Mouse (Mus musculus): ENCODE data around the gene Eefsec. TPM values are rescaled to one million over a fixed set of nuclear protein-coding genes. Genes with fewer than 3 reads are reported as not detected.

Eefsec gene
- total RNA-seq (2021): 15.0 and 19.3 TPM in 2 replicates
- long read RNA-seq, experiment 1, transcript Eefsec-201 (7 exons, 2,679 nt): major isoform, 36 of 42 reads
- long read RNA-seq, experiment 1, partial matches to known transcripts: 0 of 42 reads
- long read RNA-seq, experiment 1, other reads (novel, unspliced or antisense): 6 of 42 reads
- long read RNA-seq, experiment 2, transcript Eefsec-201 (7 exons, 2,679 nt): major isoform, 28 of 34 reads
- long read RNA-seq, experiment 2, partial matches to known transcripts: 2 of 34 reads
- long read RNA-seq, experiment 2, other reads (novel, unspliced or antisense): 4 of 34 reads

DNA sequence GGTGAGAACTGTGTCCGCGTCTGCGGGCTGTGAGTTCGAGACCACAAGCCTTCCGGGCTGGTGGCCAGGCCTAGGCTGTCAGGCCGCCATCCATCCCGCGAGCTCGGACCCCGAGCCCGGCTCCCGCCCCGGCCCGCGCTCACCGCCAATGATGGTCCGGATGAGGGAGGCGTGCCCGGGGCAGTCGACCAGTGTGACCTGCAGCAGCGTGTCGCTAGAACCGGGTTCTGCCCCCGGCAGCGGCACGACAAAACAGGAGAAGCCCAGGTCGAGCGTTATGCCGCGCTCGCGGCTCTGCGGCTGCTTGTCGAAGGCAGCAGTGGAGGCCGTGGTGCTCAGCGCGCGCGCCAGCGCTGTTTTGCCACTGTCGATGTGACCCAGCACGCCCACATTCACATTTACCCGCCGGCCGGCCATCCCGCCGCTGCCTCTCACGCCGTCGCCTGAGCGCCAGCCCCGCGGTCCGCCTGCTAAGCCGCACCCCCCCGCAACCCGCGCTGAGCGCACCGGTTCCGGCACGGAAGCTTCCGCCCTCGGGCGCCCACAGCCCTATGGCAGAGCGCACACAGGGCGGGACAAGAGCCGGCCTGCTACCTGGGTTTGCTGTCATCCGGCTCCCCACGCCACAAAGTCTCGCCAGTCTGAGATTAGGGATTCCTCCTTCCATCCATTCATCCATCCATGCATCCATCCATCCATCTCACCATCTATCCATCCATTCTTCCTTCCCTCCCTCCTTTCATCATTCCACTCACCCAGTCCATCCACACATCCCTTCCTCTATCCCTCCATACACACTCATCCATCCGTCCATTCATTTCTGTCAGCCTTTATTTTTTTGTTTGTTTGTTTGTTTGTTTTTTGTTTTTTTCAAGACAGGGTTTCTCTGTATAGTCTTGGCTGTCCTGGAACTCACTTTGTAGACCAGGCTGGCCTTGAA, at the start of gene Eefsec:
Gene Eefsec (minus strand): TSS at position 477 of the 940 bp plus-strand sequence.
- peak; percentile 94 for DNase-seq

- no peak for DNase-seq
These were observed 47.4 kb upstream of the Eefsec start for GRCm38 (mm10) chr6:88493712-88494111.

DNA sequence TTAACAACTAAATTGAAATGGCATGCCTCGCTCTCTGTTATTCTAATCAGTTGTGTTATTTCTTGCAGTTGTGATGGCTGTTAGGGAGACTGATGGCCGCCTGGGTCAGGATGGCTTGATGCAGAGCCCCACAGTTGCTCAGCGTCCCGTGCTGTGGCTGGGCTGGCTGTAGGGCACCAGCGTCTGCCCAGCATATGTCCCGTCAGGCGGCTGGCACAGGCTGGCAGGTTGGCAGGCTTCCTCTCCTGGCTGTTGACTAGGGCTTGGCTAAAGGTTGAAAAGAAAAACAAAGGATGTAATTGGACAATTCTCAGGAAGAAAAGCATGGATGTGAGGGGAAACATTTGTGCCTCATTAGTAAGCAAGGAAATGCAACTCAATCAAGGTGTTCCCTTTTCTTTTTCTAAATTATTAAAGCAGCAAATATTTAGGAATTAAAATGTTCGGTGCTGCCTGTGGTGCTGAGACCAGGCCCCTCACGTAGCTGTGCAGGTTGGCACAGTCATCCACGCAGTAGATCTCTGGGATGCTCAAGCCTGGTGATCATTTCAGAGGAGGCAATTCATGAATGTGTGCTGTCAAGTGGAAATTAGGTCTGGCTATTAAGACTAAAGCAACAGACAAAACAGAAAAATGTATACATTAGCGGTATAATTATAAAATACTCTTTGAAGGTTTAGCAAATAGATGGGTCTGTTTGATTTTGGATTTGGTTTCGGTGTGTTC, 44.5 kb upstream of the Eefsec start:
- peak; percentile 55 for DNase-seq

DNA sequence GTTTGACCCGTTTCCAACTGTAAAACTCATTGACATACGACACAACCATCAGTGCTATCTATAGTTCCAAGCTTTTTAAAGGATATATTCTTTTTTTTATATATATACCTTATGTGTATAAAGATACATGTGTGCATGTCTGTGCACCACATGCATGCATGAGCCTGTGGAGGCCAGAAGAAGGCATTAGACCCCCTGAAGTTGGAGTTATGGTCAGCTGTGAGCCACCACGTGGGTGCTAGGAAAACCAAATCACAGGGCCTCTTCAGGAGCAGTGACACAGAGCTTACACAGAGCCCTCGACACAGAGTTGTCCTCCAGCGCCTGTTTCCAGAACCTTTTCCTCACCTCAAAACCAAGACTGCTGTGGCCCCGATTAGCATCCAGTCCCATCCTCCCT, 43.5 kb upstream of the Eefsec start:
- DNase-seq: no peak

GRCm38 (mm10) chr6:88489026-88489425, 42.7 kb upstream of the Eefsec start:
- no peak for DNase-seq

DNA sequence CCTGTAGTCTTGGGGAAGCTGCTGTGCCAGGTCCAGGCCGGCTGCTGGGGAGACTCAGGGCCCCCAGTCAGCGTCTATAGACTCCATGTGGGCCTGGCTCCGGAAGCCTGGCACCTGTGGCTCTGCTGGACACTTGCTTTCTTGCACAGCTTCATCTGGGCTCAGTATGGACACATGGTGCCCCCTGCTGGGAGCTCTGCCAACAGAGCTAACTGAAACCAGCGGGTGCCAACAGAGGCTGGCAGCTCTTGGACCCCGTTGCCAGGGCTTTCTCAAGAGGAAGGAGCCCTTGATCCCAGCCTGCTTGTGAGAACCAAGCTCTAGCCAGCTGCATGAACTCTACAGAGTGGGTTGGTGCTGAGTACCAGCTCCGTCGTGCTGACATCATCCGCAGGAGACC, 40.6 kb upstream of the Eefsec start:
- peak; percentile 76 for DNase-seq

GRCm38 (mm10) chr6:88485378-88485777, 39.0 kb upstream of the Eefsec start:
- DNase-seq: no peak

GRCm38 (mm10) chr6:88483913-88484312, 37.6 kb upstream of the Eefsec start:
- no peak for DNase-seq

GRCm38 (mm10) chr6:88483111-88483510, 36.8 kb upstream of the Eefsec start:
- DNase-seq: peak; percentile 50

DNA sequence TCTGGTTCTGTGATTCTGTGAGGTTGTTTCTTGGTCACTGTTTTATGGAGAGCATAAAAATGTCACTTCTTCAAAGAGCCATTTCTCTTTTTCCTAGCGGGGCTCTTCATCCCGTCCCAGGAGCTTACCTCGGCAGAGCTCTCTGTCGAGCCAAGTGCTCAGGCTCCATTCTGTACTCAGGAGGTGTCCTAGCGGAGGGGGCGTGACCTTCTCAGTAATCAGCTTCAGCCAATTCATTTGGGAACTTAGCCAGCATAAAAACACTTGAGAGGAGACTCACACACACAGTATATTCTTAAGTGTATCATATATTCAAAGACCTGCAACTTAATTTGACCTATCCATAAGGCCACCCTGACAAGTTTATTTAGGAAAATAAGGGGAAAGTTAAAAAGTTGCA, 34.1 kb upstream of the Eefsec start:
- DNase-seq: no peak

GRCm38 (mm10) chr6:88469878-88470277, 23.5 kb upstream of the Eefsec start:
- no peak for DNase-seq

DNA sequence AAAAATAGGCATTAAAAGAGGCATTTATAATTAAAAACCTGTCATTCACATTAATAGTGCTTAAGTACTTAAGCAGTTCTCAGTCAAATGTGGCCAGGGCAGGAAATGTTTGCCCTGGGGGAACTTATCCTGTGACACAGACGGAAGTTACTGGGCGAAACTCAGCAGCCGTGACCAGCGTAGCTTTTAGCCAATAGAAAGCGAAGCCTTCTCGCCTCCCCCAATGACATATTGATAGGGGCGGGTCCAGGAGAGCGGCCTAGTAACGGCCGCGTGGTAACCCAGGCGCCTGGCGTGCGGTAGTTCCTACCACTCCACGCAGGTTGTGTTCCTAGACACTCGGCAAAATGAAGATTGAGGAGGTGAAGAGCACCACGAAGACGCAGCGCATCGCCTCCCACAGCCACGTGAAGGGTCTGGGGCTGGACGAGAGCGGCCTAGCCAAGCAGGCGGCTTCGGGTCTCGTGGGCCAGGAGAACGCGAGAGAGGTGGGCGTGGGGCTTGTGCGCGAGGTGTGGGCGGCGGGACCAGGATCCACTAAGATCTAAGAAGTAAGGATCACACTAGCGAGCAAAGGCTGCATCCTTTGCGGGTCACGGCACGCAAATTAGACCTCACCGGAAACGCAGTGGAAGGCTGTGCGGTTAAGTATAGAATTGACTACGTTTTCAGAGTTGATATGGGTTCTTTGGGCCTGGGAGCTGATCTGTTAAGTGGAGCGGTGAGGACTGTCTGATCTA, 19.0 kb upstream of the Eefsec start, which contains the start of gene Ruvbl1:
Gene Ruvbl1 (plus strand): TSS at position 229 of the 740 bp plus-strand sequence.
- peak; percentile 95 for DNase-seq

- DNase-seq: no peak
These were observed 8.2 kb upstream of the Eefsec start for GRCm38 (mm10) chr6:88454545-88454944.

- DNase-seq: no peak
These were observed 1.1 kb upstream of the Eefsec start for GRCm38 (mm10) chr6:88447454-88447853.

DNA sequence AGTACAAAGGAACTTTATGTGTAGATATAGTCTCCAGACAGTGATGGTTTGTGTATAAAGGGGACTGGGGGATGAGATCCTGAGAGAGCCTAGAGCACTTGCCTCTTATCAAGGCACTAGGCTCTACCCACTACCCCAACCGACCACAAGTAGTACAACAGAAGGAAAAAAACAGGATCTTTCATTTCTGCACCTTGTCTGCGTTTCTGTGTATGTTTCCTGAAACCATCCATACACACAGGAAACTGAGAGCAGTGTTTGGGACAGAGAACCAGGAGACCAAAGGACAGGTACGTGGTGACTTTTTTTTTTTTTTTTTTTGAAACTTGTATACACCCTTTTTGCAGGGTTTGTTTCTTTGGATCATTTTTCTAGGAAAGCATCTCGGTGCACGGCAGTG, 678 bp downstream of the Eefsec start:
- DNase-seq: no peak

DNA sequence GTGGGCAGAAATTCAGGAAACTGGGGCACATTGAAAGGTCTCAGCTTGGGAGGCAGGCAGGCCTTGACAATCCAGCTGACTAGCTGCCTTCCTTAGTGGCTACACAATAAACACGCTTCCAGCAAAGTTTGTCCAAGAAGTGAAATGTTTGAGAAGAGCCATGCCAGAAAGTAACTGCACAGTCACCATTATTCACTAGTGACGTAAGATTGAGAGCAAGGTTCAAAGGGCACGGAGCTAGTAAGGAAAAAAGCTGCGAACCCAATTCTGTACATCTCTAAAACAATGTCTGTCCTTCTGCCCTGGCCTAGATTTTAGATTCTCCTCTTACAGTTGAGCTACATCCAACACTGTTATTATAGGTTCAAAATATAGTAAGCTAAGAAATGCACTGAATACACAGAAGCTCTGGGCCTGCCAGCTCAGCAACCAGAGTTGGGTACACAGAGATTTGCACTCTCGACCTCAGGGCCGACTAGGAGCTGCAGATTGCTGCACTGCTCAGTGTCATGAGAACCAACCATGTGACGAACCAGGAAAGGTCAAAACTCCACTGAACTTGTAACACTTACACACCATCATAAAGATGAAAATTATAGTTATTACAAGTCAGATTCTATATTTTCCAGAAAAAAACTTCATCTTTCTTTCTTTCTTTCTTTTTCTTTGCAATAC, 2.1 kb downstream of the Eefsec start:
- DNase-seq: no peak

GRCm38 (mm10) chr6:88443446-88443845, 2.9 kb downstream of the Eefsec start:
- DNase-seq: no peak

DNA sequence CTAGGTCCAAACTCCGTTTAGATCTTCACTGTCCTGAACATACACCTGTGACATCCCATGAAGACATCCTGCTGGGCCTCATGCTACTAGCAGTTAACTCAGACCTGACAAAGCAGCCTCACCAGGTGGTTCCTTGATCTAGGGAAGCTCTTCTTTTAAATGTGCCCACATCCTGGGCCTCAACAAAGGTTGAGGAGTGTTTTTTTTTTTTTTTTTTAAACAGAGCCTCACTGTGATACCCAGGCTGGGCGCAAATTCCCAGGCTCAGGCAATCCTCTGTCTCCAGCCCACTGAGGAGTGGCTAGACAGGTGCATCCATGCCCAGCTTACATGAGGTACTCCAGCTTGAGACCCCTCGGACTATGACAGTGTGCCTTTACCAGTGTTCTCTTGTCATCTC, 3.8 kb downstream of the Eefsec start:
- DNase-seq: no peak

GRCm38 (mm10) chr6:88439056-88439455, 7.3 kb downstream of the Eefsec start:
- no peak for DNase-seq

DNA sequence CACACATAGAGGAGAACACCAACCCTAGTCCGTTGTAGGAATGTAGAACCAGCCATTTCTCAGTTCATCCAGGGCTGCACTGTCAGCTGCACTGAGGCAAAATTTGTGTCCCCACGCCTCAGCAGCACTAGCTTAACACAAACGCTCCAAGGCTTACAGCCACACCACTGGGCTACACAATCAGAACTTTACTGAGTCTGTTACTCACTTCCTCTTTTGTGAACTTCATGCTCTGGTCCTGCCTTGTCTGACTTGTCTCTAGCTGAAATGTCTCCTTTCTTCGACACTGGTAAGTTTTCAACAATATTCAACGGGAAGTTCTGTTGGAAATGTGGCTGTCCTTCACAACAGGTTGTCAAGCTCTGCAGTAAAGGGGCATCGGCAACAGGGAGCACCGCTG, 10.7 kb downstream of the Eefsec start:
- no peak for DNase-seq

GRCm38 (mm10) chr6:88431202-88431601, 15.1 kb downstream of the Eefsec start:
- peak; percentile 55 for DNase-seq
